Mouse (Mus musculus) forebrain, postnatal 0 days (tissue): ENCODE measurements at regions not wholly inside any gene's neighbourhood (a gene's known extent, or its start where the extent isn't known, plus 50 kb on each side); places are given as distances from the start of the nearest gene placed in this dataset.
A peak's percentile ranks its signal among the peaks of the same experiment; 100 is the strongest.
"Not testable (repeated sequence)": the region's sequence is repeated elsewhere in the genome, so short reads cannot be mapped to it uniquely, and the experiment has no call there.

Experiments used
- ATAC-seq: fragments of 200-750 bp; cut with Nextera tagmentation; 2 replicates; pipeline ENCODE4 v1.8.0; 2017; ENCODE audit warnings: mild to moderate bottlenecking, moderate library complexity
- DNase-seq: peaks from one replicate; pipeline ENCODE4 v3.0.0-alpha.2; 2015
- H3K27ac ChIP-seq: fragments of 300-500 bp; sonication (generic); 2 replicates; pipeline ENCODE4 v1.5.1; 2014; ENCODE audit warnings: low read depth, mild to moderate bottlenecking, antibody characterized with exemption, low read length, moderate library complexity, mixed read lengths
- H3K27me3 ChIP-seq: fragments of 300-500 bp; sonication (generic); 2 replicates; pipeline ENCODE4 v1.6.1; 2014; ENCODE audit warnings: mild to moderate bottlenecking, low read length, mixed read lengths; ENCODE audit not compliant: insufficient read depth
- H3K36me3 ChIP-seq: fragments of 300-500 bp; sonication (generic); 2 replicates; pipeline ENCODE4 v1.6.1; 2014; ENCODE audit warnings: mild to moderate bottlenecking, moderate library complexity; ENCODE audit not compliant: insufficient read depth
- H3K4me1 ChIP-seq: fragments of 300-500 bp; sonication (generic); 2 replicates; pipeline ENCODE4 v1.6.1; 2014; ENCODE audit warnings: antibody characterized with exemption; ENCODE audit not compliant: insufficient read depth
- H3K4me2 ChIP-seq: fragments of 300-500 bp; sonication (generic); 2 replicates; pipeline ENCODE4 v1.6.1; 2014; ENCODE audit warnings: low read depth, mild to moderate bottlenecking, moderate library complexity
- H3K4me3 ChIP-seq: fragments of 300-500 bp; sonication (generic); 2 replicates; pipeline ENCODE4 v1.5.1; 2014; ENCODE audit warnings: low read depth, low read length, mixed read lengths
- H3K9ac ChIP-seq: fragments of 300-500 bp; sonication (generic); 2 replicates; pipeline ENCODE4 v1.6.1; 2014; ENCODE audit warnings: mild to moderate bottlenecking
- H3K9me3 ChIP-seq: fragments of 300-500 bp; sonication (generic); 2 replicates; pipeline ENCODE4 v1.6.1; 2016; ENCODE audit warnings: low read length
- CTCF ChIP-seq: sonication (generic); IDR thresholded peaks from 2 replicates; pipeline ENCODE4 v1.5.1; 2016; ENCODE audit warnings: antibody characterized with exemption, control low read depth, low read depth
- WGBS: fragments of 180-500 bp; shearing (Covaris S2); extraction: QIAGEN DNeasy Blood & Tissue Kit; methylation state at CpG from one replicate; pipeline ENCODE4 v1.1.7; 2014; 5-methylcytosine and 5-hydroxymethylcytosine counted together

DNA sequence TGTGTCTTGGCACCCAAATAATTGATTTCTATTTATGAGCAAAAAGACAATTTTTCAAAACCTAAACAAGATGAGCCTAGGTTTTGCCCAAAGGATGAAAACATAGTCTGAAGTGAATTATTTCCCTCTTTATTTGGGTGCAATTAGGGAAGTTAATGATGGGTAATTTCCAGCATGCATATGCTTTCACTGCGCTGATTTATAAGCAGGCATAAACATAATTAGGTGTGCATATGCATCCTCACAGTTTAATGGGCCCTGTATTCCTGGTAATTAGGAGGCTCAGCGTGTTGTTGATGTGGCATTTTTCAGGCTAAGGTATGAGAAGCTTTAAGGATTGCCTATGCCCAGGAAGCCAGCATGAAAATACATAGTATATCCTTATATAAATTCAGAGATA, 645.3 kb downstream of the Kcna4 start:
- no peaks in the 10 kb centered on the region for H3K36me3 ChIP-seq
- no peak for ATAC-seq
- no peak overlapping the region for H3K9ac ChIP-seq
- WGBS = 19% methylated on average over 2 of the region's 2 CpGs
- no peak overlapping the region for H3K4me2 ChIP-seq
- no peaks in the 10 kb centered on the region for H3K9me3 ChIP-seq
- no peak for TF ChIP-seq CTCF
- no peak for DNase-seq
- no peak overlapping the region for H3K4me3 ChIP-seq
- no peaks in the 10 kb centered on the region for H3K27me3 ChIP-seq
- H3K27ac ChIP-seq = no peak overlapping the region
- no peaks in the 10 kb centered on the region for H3K4me1 ChIP-seq

DNA sequence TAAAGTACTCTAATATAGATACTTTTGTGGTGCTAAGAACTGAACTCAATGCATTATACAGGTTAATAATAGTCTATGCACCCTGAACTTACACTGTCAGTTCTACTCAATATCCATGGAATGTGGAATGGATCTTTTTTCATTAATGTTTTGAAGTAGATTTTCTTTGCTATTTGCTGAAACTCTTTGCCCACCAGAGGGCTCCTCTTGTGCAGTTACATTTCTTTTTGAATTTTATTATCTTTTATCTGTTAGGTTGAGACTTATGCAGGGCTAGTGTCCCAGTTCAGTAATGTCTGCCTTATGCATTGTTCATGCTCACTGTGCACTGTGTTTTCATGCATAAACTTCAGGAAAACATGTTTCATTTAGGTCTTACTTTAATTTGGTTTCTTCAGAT, 650.9 kb downstream of the Kcna4 start:
- no peaks in the 10 kb centered on the region for H3K27me3 ChIP-seq
- H3K4me3 ChIP-seq = no peak overlapping the region
- H3K9ac ChIP-seq = no peak overlapping the region
- no peak for DNase-seq
- TF ChIP-seq CTCF = peak; percentile 53
- no peak overlapping the region for H3K27ac ChIP-seq
- no peak for ATAC-seq
- H3K9me3 ChIP-seq = no peaks in the 10 kb centered on the region
- no peak overlapping the region for H3K4me2 ChIP-seq
- H3K4me1 ChIP-seq = no peaks in the 10 kb centered on the region
- H3K36me3 ChIP-seq = no peaks in the 10 kb centered on the region

DNA sequence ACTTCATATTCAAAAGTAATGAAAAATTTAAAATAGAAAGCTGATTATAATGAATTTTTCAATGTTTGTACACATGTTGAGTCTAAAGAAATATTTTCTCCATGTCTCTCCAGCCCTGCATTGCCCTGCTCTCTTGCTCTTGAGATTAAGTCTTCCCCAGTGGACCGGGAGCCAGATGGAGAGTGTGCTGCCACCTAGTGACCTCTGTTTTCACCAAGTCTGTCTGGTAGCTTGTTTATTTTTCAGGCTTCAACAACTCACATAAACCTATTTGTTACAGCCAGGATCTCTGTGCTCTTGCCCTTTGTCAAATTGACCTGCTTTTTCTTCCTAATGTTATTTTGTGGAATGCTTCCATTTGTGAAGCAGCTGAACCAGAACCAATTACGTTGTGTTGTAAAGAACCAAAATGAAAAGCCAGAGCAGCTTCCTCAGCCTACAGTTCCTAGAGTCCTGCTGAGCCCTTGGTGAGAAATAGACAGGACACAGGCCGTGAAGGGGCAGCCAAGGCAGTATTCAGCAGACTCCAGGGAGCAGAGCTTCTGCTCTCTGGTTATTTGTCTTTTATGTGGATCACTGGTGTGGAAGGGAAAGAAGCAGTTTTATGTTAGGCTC, 655.5 kb downstream of the Kcna4 start:
- ATAC-seq (0 out of 2 replicates have a peak, but pooled peaks have one; percentile 40), DNase-seq (no peak)
- H3K4me3 ChIP-seq = no peak overlapping the region
- H3K9me3 ChIP-seq = no peaks in the 10 kb centered on the region
- TF ChIP-seq CTCF = peak; percentile 54
- H3K27me3 ChIP-seq = no peaks in the 10 kb centered on the region
- H3K36me3 ChIP-seq = no peaks in the 10 kb centered on the region
- H3K4me1 ChIP-seq = no peaks in the 10 kb centered on the region
- H3K27ac ChIP-seq = no peak overlapping the region
- H3K9ac ChIP-seq = no peak overlapping the region
- no peak overlapping the region for H3K4me2 ChIP-seq
- under 1% methylated on average over 3 of the region's 3 CpGs for WGBS

DNA sequence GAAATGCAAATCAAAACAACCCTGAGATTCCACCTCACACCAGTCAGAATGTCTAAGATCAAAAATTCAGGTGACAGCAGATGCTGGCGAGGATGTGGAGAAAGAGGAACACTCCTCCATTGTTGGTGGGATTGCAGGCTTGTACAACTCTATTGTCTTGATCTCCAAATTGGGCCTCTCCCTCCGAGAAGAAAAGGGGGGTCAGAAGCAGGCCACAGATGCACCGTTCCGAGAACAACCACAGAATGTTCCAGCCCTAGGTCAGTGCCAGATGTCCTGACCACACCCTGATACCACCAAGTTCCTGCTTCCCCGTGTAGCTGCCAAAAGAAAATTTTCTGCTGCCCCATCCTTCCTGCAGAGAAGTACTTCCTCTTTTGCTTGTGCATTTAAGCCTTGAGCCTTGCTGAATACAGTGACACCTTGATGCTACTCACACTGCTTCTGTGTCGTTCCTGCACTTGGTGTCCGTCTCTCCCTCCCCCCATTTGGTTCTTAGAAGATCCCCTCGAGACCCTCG, 665.2 kb downstream of the Kcna4 start:
- not testable (repeated sequence) for DNase-seq, H3K9me3 ChIP-seq, H3K27ac ChIP-seq, H3K36me3 ChIP-seq, H3K27me3 ChIP-seq, H3K4me1 ChIP-seq, H3K4me3 ChIP-seq, ATAC-seq, H3K9ac ChIP-seq, H3K4me2 ChIP-seq
- 95% methylated on average over 8 of the region's 9 CpGs for WGBS

DNA sequence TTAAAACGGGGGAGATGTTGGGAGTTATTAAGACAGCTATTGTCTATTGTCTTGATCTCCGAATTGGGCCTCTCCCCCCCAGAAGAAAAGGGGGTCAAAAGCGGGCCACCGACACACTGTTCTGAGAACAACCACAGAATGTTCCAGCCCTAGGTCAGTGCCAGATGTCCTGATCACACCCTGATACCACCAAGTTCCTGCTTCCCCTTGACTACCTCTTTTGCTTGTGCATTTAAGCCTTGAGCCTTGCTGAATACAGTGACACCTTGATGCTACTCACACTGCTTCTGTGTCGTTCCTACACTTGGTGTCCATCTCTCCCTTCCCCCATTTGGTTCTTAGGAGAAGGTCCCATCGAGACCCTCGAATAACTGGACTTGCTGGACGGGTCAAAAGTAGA, 673.5 kb downstream of the Kcna4 start:
- not testable (repeated sequence) for H3K27ac ChIP-seq, H3K27me3 ChIP-seq, H3K4me3 ChIP-seq, H3K4me2 ChIP-seq, H3K9ac ChIP-seq, DNase-seq, H3K36me3 ChIP-seq, ATAC-seq, H3K4me1 ChIP-seq, H3K9me3 ChIP-seq
- 93% methylated on average over 8 of the region's 8 CpGs for WGBS

DNA sequence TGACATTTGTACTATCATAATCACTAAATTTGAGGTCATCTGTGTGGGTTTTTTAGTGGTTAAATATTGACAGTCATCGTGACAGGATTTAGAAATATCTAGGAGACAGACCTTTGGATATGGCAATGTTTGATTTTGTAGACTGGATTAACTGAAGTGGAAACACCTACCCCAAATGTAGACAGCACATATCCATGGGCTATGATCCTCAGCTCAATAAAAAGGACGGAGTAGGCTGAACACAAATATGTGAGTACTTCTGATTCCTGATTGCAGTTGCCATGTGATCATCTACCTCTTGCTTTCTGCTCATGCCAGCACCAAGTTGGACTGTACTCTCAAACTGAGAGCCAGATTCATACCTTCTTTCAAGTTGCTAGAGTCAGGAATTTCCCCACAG, 674.4 kb downstream of the Kcna4 start:
- WGBS = 82% methylated on average over 2 of the region's 2 CpGs
- Histone ChIP-seq H3K9me3 (no peaks in the 10 kb centered on the region), H3K9ac (no peak overlapping the region), H3K27me3 (no peaks in the 10 kb centered on the region), H3K36me3 (no peaks in the 10 kb centered on the region), H3K27ac (no peak overlapping the region), H3K4me3 (no peak overlapping the region), H3K4me1 (peaks cover 10% of the 10 kb centered on the region), H3K4me2 (no peak overlapping the region)
- TF ChIP-seq CTCF = no peak
- DNase-seq (no peak), ATAC-seq (no peak; the same call in 1 of the 2 replicates)

DNA sequence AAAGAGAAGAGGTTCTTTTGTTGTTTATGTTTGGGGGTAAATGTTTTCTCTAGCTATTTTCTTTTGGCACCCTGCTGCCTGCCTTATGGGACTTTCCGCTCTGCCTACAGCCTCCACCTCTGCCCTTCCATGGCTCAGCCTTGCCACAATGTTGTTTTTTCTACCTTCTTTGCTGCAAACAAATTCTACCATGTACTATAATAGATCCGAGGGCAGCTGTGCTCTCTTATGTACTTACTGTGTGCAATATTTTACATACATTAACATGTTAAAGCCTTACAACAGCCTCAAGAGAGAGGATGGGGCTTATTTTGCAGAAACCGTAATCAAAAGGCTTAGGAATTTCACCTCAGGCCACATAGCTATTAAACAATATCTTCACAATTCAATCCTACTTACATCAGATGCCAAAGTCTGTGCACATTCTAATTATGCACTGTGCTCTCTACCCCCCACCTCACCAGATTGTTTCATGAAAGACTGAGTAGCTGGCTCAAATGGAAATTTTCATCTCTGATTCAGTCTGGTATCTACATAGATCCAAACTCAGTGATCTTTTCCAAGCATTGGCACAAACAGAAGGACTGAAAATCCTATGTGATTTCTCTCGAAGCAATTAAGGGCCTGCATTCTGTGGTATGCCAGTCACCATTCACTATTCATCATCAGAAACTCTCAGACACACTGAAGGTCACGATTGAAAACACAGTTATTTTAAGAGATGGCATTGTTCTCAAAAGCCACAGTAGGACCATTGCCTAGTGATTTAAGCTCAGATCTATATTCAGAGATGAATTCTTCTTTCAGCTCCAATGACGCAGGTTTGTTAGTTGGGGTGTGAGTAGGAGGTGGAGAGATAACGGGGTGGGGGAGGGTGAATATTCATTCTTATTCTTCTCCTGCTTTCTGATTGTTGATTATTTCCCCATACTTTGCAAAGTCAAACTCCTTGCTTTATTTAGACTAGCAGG, 675.2 kb downstream of the Kcna4 start:
- H3K9me3 ChIP-seq = no peaks in the 10 kb centered on the region
- TF ChIP-seq CTCF = no peak
- peaks cover 10% of the 10 kb centered on the region for H3K4me1 ChIP-seq
- H3K36me3 ChIP-seq = no peaks in the 10 kb centered on the region
- ATAC-seq (peak; percentile 89), DNase-seq (peak; percentile 46)
- H3K4me2 ChIP-seq = no peak overlapping the region; the same call in 1 of the 2 replicates
- WGBS = 19% methylated on average over 7 of the region's 7 CpGs
- H3K4me3 ChIP-seq = no peak overlapping the region
- H3K27me3 ChIP-seq = no peaks in the 10 kb centered on the region
- 0 out of 2 replicates have a peak overlapping the region, but pooled peaks have one; percentile 40 for H3K27ac ChIP-seq
- no peak overlapping the region for H3K9ac ChIP-seq
